Mouse (Mus musculus) cortical plate, adult 2 months (tissue): Measurements from ENCODE around the gene Acvrl1.

Source experiments
- CTCF ChIP-seq: fragments of 200-500 bp; IDR thresholded peaks from 2 replicates; pipeline ENCODE4 v1.5.1; 2011; ENCODE audit warnings: mild to moderate bottlenecking, control low read depth, low read length; ENCODE audit not compliant: insufficient read depth; ENCODE audit errors: extremely low read depth
- POLR2A ChIP-seq: fragments of 200-500 bp; IDR thresholded peaks from 2 replicates; pipeline ENCODE4 v1.6.1; 2011; ENCODE audit warnings: mild to moderate bottlenecking, low read length, control low read depth; ENCODE audit not compliant: insufficient read depth; ENCODE audit errors: extremely low read depth

GRCm38 (mm10) chr15:101135405-101135804, 7.1 kb downstream of the Acvrl1 start:
- TF ChIP-seq CTCF (no peak), POLR2A (no peak)
